Mouse (Mus musculus) kidney, embryonic 15.5 days (tissue): Measurements from ENCODE around the gene Eif3d. TPM values are rescaled to one million over a fixed set of nuclear protein-coding genes. Genes with fewer than 3 reads are reported as not detected.
A peak's percentile ranks its signal among the peaks of the same experiment; 100 is the strongest.

Experiments used
- ATAC-seq: fragments of 200-750 bp; cut with Nextera tagmentation; replicated peaks from 2 replicates; pipeline ENCODE4 v1.8.0; 2017; ENCODE audit warnings: moderate TSS enrichment; ENCODE audit not compliant: low FRiP score
- H3K27ac ChIP-seq: fragments of 300-500 bp; sonication (generic); 2 replicates; pipeline ENCODE4 v1.5.1; 2015; ENCODE audit warnings: mild to moderate bottlenecking, inconsistent platforms
- H3K27me3 ChIP-seq: fragments of 300-500 bp; sonication (generic); 2 replicates; pipeline ENCODE4 v1.6.1; 2015; ENCODE audit warnings: inconsistent platforms
- H3K36me3 ChIP-seq: fragments of 300-500 bp; sonication (generic); 2 replicates; pipeline ENCODE4 v1.6.1; 2015; ENCODE audit warnings: inconsistent platforms
- H3K4me1 ChIP-seq: fragments of 300-500 bp; sonication (generic); 2 replicates; pipeline ENCODE4 v1.6.1; 2015; ENCODE audit warnings: inconsistent platforms
- H3K4me2 ChIP-seq: fragments of 300-500 bp; sonication (generic); 2 replicates; pipeline ENCODE4 v1.6.1; 2015; ENCODE audit warnings: moderate library complexity, mild to moderate bottlenecking, inconsistent platforms
- H3K4me3 ChIP-seq: fragments of 300-500 bp; sonication (generic); replicated peaks from 2 replicates; pipeline ENCODE4 v1.5.1; 2015; ENCODE audit warnings: mild to moderate bottlenecking, inconsistent platforms
- H3K9ac ChIP-seq: fragments of 300-500 bp; sonication (generic); 2 replicates; pipeline ENCODE4 v1.6.1; 2015; ENCODE audit warnings: mild to moderate bottlenecking, inconsistent platforms
- H3K9me3 ChIP-seq: fragments of 300-500 bp; sonication (generic); replicated peaks from 2 replicates; pipeline ENCODE4 v1.6.1; 2016; ENCODE audit warnings: inconsistent platforms
- WGBS: fragments of 180-500 bp; shearing (Covaris S2); methylation state at CpG from one replicate; pipeline ENCODE4 v1.1.7; 2015; ENCODE audit warnings: mixed read lengths; 5-methylcytosine and 5-hydroxymethylcytosine counted together
- polyA plus RNA-seq: library from polyadenylated mRNA; unstranded; fragments of >200 nt; fragmentation: Nextera tagmentation; extraction: Ambion mirVana; gene quantifications from 2 replicates; pipeline ENCODE4 v1.2.1, GENCODE M21; 2015

The Eif3d gene
- polyA plus RNA-seq, 1 experiment from 2014 or later, result 223 TPM

GRCm38 (mm10) chr15:77949061-77949460 is 21.6 kb downstream of the Eif3d start:
- Histone ChIP-seq H3K4me3 (no peak overlapping the region), H3K4me2 (no peak overlapping the region), H3K9ac (no peak overlapping the region), H3K9me3 (no peaks in the 10 kb centered on the region), H3K27ac (no peak overlapping the region), H3K27me3 (0 out of 2 replicates have a peak, but pooled peaks cover 4% of the 10 kb centered on the region), H3K36me3 (no peaks in the 10 kb centered on the region), H3K4me1 (no peaks in the 10 kb centered on the region)
- ATAC-seq, result no peak
- 87% methylated on average over 7 of the region's 7 CpGs for WGBS

DNA sequence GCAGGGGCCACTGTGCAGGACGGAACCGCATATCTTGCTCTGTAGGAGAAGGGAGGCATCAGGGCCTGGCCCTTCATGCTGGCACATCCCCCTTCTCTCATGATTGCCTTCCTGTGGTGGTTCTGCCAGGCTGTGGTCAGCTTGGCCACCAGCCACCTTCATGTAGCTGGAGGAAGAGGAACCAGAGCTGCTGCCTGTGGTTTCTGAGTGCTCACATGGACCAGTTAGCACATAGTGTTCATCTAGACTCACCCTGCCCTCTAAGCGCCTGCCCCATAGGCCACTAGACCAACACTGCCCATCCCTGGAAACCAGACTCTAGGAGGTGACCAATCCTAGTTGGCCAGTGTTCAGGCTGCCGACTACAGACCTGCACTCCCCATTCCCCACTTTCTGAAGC is 24.9 kb downstream of the Eif3d start:
- no peak overlapping the region for H3K4me3 ChIP-seq
- no peak overlapping the region for H3K27ac ChIP-seq
- WGBS, result 80% methylated on average over 4 of the region's 4 CpGs
- no peaks in the 10 kb centered on the region for H3K9me3 ChIP-seq
- 0 out of 2 replicates have a peak, but pooled peaks cover 9% of the 10 kb centered on the region for H3K36me3 ChIP-seq
- H3K4me2 ChIP-seq, result no peak overlapping the region
- no peak for ATAC-seq
- H3K27me3 ChIP-seq, result no peaks in the 10 kb centered on the region
- H3K4me1 ChIP-seq, result no peaks in the 10 kb centered on the region
- H3K9ac ChIP-seq, result no peak overlapping the region

DNA sequence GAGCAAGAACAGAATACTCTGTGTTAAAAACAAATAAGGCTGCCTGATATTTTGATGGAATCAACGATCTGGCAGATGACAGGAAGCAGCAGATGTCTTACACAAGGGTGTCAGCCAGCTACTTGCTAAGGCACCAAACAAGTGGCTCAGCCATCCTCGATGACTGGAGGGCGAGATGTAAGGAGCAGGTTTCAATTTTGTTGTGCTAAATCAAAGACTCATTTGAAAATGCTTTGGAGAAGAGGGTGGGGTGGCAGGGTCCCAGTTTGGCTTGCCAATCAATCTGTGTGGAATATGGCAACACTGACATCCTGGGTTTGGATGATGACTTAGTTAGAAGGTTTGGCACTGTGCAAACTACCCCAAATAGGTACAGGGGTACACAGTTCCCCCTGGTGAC is 29.1 kb downstream of the Eif3d start:
- H3K4me3 ChIP-seq, result no peak overlapping the region
- no peak overlapping the region for H3K4me2 ChIP-seq
- H3K36me3 ChIP-seq, result 0 out of 2 replicates have a peak, but pooled peaks cover 9% of the 10 kb centered on the region
- 87% methylated on average over 3 of the region's 3 CpGs for WGBS
- no peak for ATAC-seq
- H3K9me3 ChIP-seq, result no peaks in the 10 kb centered on the region
- H3K27me3 ChIP-seq, result no peaks in the 10 kb centered on the region
- no peak overlapping the region for H3K27ac ChIP-seq
- H3K4me1 ChIP-seq, result no peaks in the 10 kb centered on the region
- H3K9ac ChIP-seq, result no peak overlapping the region

DNA sequence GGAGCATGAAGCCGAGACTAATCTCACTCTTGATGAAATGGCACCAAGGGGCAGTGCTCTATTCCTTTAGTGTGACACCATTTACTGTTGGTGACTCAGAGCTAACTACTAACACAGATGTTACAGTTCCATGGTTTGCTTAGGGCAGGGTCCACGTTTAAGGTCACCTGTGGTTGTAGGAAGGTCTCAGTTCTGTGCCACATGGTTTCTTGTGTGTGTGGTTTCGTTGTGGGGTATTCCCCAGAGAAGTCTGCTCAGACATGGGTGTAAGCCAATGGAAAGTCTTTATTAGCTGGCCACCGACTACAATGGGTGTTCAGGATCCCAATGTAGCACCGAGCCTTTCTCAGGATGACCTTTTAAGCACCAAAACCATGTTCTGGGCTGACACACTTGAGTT is 32.1 kb downstream of the Eif3d start:
- 0 out of 2 replicates have a peak, but pooled peaks cover 9% of the 10 kb centered on the region for H3K36me3 ChIP-seq
- 73% methylated on average over 5 of the region's 5 CpGs for WGBS
- H3K4me2 ChIP-seq, result no peak overlapping the region
- no peak overlapping the region for H3K9ac ChIP-seq
- no peak overlapping the region for H3K27ac ChIP-seq
- no peak for ATAC-seq
- H3K4me1 ChIP-seq, result peaks cover 10% of the 10 kb centered on the region
- H3K27me3 ChIP-seq, result no peaks in the 10 kb centered on the region
- H3K4me3 ChIP-seq, result no peak overlapping the region
- no peaks in the 10 kb centered on the region for H3K9me3 ChIP-seq

DNA sequence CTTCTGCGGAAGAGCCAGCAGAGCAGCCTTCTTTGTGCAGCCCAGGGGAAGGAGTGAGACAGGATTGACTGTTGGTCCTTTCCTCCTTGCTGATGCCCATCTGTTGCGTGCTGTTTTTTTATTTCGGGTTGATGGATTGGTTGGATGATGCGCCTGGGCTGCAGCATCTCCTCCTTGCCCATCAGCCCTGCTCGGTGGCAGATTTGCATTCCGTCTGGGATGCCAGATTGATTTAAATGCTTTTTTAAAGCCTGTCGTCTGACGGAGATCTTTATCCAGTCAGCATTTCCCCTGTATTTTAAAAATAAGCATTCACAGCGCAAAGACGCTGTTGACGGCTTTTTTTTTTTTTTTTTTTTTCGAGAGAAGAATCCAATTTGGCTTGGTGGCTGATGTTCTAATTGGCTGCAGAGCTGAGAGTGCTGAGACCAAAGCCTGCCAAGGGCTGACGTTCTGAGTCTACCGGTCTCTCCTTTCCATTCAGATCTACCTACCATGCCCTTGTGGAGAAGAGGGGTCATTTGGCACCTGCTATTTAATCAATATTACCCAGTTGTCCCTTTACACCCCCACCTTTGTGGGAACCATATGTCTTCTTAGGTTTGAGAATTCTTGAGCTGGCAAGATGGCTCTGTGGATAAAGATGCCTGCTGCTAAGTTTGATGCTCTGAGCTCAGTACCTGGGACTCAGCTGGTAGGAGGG is 34.8 kb downstream of the Eif3d start:
- Histone ChIP-seq H3K9me3 (no peaks in the 10 kb centered on the region), H3K27me3 (no peaks in the 10 kb centered on the region), H3K4me2 (no peak overlapping the region), H3K4me3 (no peak overlapping the region), H3K27ac (no peak overlapping the region), H3K36me3 (no peaks in the 10 kb centered on the region), H3K4me1 (peaks cover 13% of the 10 kb centered on the region), H3K9ac (no peak overlapping the region)
- WGBS, result 68% methylated on average over 14 of the region's 14 CpGs
- ATAC-seq, result no peak

DNA sequence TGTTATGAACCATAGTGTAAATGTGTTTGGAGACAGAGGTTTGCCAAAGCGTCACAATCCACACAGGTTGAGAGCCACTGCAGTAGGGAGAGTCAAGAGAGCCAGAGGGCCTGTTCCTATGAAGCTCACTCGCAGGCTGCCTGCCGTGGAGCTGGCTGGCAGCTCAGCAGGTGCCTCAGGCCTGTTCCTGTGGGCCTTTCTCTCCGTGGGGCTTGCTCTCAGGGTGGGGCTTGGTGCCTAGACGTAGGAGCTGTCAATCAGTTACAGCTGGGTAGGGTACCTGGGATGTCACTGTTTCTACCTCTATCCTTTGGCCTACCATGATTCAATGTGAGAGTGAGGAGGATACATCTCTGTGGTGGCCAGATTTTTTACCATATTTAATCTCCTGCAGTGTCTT is 35.6 kb downstream of the Eif3d start:
- Histone ChIP-seq H3K27ac (no peak overlapping the region), H3K9ac (no peak overlapping the region), H3K4me2 (no peak overlapping the region), H3K4me3 (no peak overlapping the region), H3K4me1 (peaks cover 15% of the 10 kb centered on the region), H3K9me3 (no peaks in the 10 kb centered on the region), H3K36me3 (no peaks in the 10 kb centered on the region), H3K27me3 (no peaks in the 10 kb centered on the region)
- ATAC-seq, result no peak
- 75% methylated on average over 5 of the region's 5 CpGs for WGBS

- WGBS, result 75% methylated on average over 11 of the region's 11 CpGs
- H3K27ac ChIP-seq, result no peak overlapping the region
- H3K9me3 ChIP-seq, result no peaks in the 10 kb centered on the region
- H3K4me2 ChIP-seq, result no peak overlapping the region
- H3K4me3 ChIP-seq, result no peak overlapping the region
- H3K4me1 ChIP-seq, result peaks cover 21% of the 10 kb centered on the region
- H3K9ac ChIP-seq, result no peak overlapping the region; the same call in 1 of the 2 replicates
- no peaks in the 10 kb centered on the region for H3K27me3 ChIP-seq
- H3K36me3 ChIP-seq, result no peaks in the 10 kb centered on the region
- no peak for ATAC-seq
Observed at GRCm38 (mm10) chr15:77934326-77934725, 36.3 kb downstream of the Eif3d start.

DNA sequence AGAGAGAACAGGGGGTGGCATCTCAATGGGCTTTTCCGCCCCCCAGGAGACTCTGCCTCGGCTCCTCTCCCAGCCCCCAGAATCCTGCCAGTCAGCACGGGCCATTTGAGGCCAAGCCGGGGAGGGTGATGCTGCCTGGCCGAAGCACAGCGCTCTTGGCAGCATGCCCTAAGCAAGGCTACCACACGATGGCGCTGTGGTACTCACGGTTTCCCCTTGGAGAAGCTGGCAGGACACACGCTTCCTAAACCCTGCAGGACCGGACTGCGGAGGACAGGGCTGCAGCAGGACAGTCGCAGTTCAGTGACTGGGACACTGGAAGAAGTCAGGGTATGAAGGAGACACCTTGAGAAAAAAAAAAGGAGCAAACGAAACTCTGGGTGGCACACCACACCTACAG is 36.8 kb downstream of the Eif3d start:
- ATAC-seq, result peak; percentile 24; the same call in 1 of the 2 replicates

GRCm38 (mm10) chr15:77933222-77933621 is 37.4 kb downstream of the Eif3d start:
- Histone ChIP-seq H3K9ac (0 out of 2 replicates have a peak overlapping the region, but pooled peaks have one; percentile 29), H3K27ac (no peak overlapping the region)

More for the DNA sequence above, 36.8 kb downstream of the Eif3d start:
- H3K4me1 ChIP-seq, result peaks cover 22% of the 10 kb centered on the region
- 1% methylated on average over 14 of the region's 14 CpGs for WGBS
- no peaks in the 10 kb centered on the region for H3K9me3 ChIP-seq
- no peaks in the 10 kb centered on the region for H3K36me3 ChIP-seq
- H3K4me2 ChIP-seq, result peak overlapping the region; percentile 47
- H3K9ac ChIP-seq, result peak overlapping the region; percentile 29; the same call in 1 of the 2 replicates
- H3K27ac ChIP-seq, result no peak overlapping the region
- no peaks in the 10 kb centered on the region for H3K27me3 ChIP-seq
- 0 out of 2 replicates have a peak overlapping the region, but pooled peaks have one; percentile 6 for H3K4me3 ChIP-seq

DNA sequence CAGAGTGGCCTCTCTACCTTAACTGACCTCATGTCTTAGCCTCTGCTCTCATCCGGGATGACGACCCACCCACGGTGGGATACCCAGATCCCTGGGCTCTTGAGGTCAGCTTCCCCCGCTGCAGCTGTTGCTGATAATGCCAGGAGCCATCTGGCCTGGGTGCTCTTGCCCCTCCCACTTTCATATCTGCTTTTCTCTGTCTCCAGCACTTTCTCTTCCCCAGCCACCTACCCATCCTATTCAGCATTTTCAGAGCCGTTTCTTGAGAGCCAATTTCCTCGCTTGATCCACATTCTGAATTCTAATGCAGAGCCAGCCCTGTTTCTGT is 39.0 kb downstream of the Eif3d start:
- no peak overlapping the region for H3K4me2 ChIP-seq
- peaks cover 10% of the 10 kb centered on the region for H3K36me3 ChIP-seq
- 66% methylated on average over 6 of the region's 6 CpGs for WGBS
- H3K27ac ChIP-seq, result no peak overlapping the region
- H3K9ac ChIP-seq, result no peak overlapping the region
- no peak overlapping the region for H3K4me3 ChIP-seq
- no peaks in the 10 kb centered on the region for H3K27me3 ChIP-seq
- H3K4me1 ChIP-seq, result peaks cover 32% of the 10 kb centered on the region
- ATAC-seq, result no peak
- no peaks in the 10 kb centered on the region for H3K9me3 ChIP-seq

More at GRCm38 (mm10) chr15:77933222-77933621, 37.4 kb downstream of the Eif3d start:
- Histone ChIP-seq H3K36me3 (no peaks in the 10 kb centered on the region), H3K4me1 (peaks cover 22% of the 10 kb centered on the region), H3K4me3 (no peak overlapping the region), H3K4me2 (peak overlapping the region; percentile 47), H3K27me3 (no peaks in the 10 kb centered on the region), H3K9me3 (no peaks in the 10 kb centered on the region)
- WGBS, result 67% methylated on average over 3 of the region's 3 CpGs
- ATAC-seq, result no peak

DNA sequence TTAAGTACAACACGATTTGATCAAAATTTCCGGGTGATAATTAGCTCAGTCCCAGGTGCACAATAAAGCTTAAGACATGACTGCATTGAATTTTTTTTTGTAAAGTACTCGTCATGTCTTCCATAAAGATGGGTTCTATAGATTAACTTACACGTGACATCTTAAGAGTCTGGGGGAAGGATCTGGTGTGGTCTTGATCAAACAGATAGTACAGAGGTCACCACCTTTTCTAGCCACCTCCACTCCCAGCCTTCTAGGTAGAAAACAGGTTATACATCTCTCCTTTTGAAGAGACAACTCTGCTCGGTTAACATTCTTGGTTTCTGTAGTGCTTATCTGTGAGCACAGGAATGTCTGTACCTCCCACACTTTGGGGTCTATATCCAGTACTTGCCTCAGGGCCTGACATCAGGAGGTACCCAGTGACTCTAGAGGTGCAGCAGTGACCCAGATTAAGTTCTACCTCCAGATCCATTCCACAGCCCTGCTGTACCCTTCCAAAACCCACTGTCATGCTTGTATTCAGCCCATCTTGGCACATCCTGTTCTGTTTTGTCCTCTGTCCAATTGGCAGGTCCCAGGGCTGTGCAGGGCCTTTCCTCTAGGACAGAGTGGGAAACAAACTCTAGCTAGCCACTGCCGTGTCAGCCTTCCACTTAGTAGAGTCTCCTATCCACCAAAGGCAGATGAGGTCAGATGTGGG is 39.5 kb downstream of the Eif3d start:
- Histone ChIP-seq H3K27me3 (no peaks in the 10 kb centered on the region), H3K27ac (no peak overlapping the region), H3K36me3 (peaks cover 13% of the 10 kb centered on the region), H3K4me2 (no peak overlapping the region), H3K4me1 (peaks cover 32% of the 10 kb centered on the region), H3K4me3 (no peak overlapping the region), H3K9ac (no peak overlapping the region), H3K9me3 (no peaks in the 10 kb centered on the region)
- 74% methylated on average over 6 of the region's 6 CpGs for WGBS
- ATAC-seq, result no peak

DNA sequence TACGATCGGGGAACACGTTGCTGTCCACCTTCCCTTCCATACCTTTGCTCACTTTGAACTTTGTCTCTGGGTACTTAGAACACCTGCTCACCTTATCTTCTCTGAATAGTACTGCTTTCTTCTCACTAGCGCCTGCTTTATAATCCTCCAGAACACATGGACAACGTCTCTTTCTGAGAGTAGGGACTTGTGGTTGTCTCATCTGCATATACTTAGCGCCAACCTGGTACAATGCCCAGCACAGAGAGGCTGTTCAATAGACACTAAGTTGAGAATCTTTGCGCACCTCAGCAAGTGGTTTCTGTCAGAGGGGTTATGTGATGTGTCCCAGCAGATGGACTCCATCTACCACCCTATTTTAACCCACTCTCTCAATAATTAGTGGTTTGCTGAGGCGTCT is 40.8 kb downstream of the Eif3d start:
- peak overlapping the region; percentile 69 for H3K9ac ChIP-seq
- no peak overlapping the region for H3K27ac ChIP-seq
- peak overlapping the region; percentile 90 for H3K4me3 ChIP-seq
- H3K4me2 ChIP-seq, result peak overlapping the region; percentile 89
- H3K27me3 ChIP-seq, result no peaks in the 10 kb centered on the region
- no peak for ATAC-seq
- peaks cover 24% of the 10 kb centered on the region for H3K36me3 ChIP-seq
- no peaks in the 10 kb centered on the region for H3K9me3 ChIP-seq
- peaks cover 32% of the 10 kb centered on the region for H3K4me1 ChIP-seq
- WGBS, result 47% methylated on average over 8 of the region's 8 CpGs
